In the genomic region with DNA sequence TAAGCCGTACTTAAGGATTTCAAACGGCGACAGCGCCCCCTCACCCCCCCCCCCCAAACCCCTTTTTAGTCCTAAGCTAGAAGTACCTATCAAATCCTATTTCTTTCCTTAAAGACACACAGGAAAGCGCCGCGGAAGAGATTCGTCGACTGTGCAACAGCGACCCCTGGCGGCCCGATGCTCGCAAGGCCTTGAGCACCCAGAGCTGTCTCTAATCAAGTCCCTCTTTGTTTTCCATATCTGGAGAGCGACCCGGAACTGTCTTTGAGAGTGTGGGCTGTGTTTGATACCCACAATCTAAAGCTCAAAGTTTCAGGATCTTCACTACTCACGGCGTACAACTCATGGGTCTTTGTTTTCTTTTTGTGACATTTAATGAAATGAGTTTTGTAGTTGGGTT, we compare ENCODE assay signal across 8 mouse cellular contexts.
DNase-seq lines count a peak whose midpoint lies in the region; ATAC-seq and TF ChIP-seq lines count a peak whose summit lies in the region.

No protein-coding gene starts in this region.

- peak overlapping the region; percentile 43 for H3K4me3 ChIP-seq in forebrain, embryonic 12.5 days (replicated peaks)
- H3K4me3 ChIP-seq in heart, postnatal 0 days (ENCODE audit: low read depth, low read length): peak overlapping the region; percentile 57
- H3K4me3 ChIP-seq in liver, embryonic 16.5 days (ENCODE audit: low read depth, low read length): peak overlapping the region; percentile 50
- peak overlapping the region; percentile 51 for H3K4me3 ChIP-seq in neural tube, embryonic 13.5 days
- peak overlapping the region; percentile 86 for H3K4me3 ChIP-seq in testis, adult 2 months (ENCODE audit: control insufficient read depth, low read depth, low read length)

- peaks cover 7% of the 10 kb centered on the region; the same call in 1 of the 2 replicates for H3K4me1 ChIP-seq in forebrain, embryonic 12.5 days
- no peaks in the 10 kb centered on the region for H3K4me1 ChIP-seq in heart, postnatal 0 days (ENCODE audit: control insufficient read depth, insufficient read depth)
- H3K4me1 ChIP-seq in liver, embryonic 16.5 days (ENCODE audit: control insufficient read depth, low read depth, low read length): no peaks in the 10 kb centered on the region
- peaks cover 14% of the 10 kb centered on the region for H3K4me1 ChIP-seq in neural tube, embryonic 13.5 days (replicated peaks)
- no peaks in the 10 kb centered on the region for H3K4me1 ChIP-seq in testis, adult 2 months (ENCODE audit: control insufficient read depth, insufficient read depth, low read length)

- peak; percentile 84 to 87 for DNase-seq in CD8-positive naive resting alpha-beta T cell, adult 2 months (ENCODE audit: low read depth in 2 of 2, low spot score in 2 of 2)
- DNase-seq in c-Kit-positive CD71-positive TER-119-negative erythroid progenitor cells, embryonic 14.5 days (ENCODE audit: low read depth): peak; percentile 71
- peak; percentile 93 for DNase-seq in heart, postnatal 0 days (ENCODE audit: low spot score)
- peak; percentile 97 to 98 for DNase-seq in kidney, postnatal 4 days

- H3K36me3 ChIP-seq in forebrain, embryonic 12.5 days (replicated peaks): no peaks in the 10 kb centered on the region
- no peaks in the 10 kb centered on the region for H3K36me3 ChIP-seq in heart, postnatal 0 days (replicated peaks; ENCODE audit: control insufficient read depth, insufficient read depth, low read length)
- H3K36me3 ChIP-seq in liver, embryonic 16.5 days (ENCODE audit: control insufficient read depth, insufficient read depth): no peaks in the 10 kb centered on the region
- no peaks in the 10 kb centered on the region for H3K36me3 ChIP-seq in neural tube, embryonic 13.5 days
- H3K36me3 ChIP-seq in testis, adult 2 months (ENCODE audit: control insufficient read depth, insufficient read depth, low read length): no peaks in the 10 kb centered on the region

- peak overlapping the region; percentile 59 for H3K4me2 ChIP-seq in forebrain, embryonic 12.5 days
- peak overlapping the region; percentile 71 for H3K4me2 ChIP-seq in heart, postnatal 0 days (ENCODE audit: low read depth, low read length)
- peak overlapping the region; percentile 67 for H3K4me2 ChIP-seq in liver, embryonic 16.5 days (ENCODE audit: low read depth, low read length)
- peak overlapping the region; percentile 74 for H3K4me2 ChIP-seq in neural tube, embryonic 13.5 days

- peak overlapping the region; percentile 58 for H3K9ac ChIP-seq in forebrain, embryonic 12.5 days
- H3K9ac ChIP-seq in heart, postnatal 0 days (replicated peaks; ENCODE audit: low read depth, low read length): peak overlapping the region; percentile 60
- H3K9ac ChIP-seq in liver, embryonic 16.5 days (ENCODE audit: low read depth, low read length): peak overlapping the region; percentile 3; the same call in 1 of the 2 replicates
- peak overlapping the region; percentile 87 for H3K9ac ChIP-seq in neural tube, embryonic 13.5 days

- peak overlapping the region; percentile 97 for H3K27ac ChIP-seq in forebrain, embryonic 12.5 days
- H3K27ac ChIP-seq in heart, postnatal 0 days (ENCODE audit: low read depth): peak overlapping the region; percentile 94
- H3K27ac ChIP-seq in liver, embryonic 16.5 days (ENCODE audit: low read length): no peak overlapping the region
- peak overlapping the region; percentile 98 for H3K27ac ChIP-seq in neural tube, embryonic 13.5 days (replicated peaks)
- H3K27ac ChIP-seq in testis, adult 2 months (ENCODE audit: control insufficient read depth, insufficient read depth, low read depth, low read length): peak overlapping the region; percentile 92

- no peak for TF ChIP-seq EP300 in heart, postnatal 0 days (IDR thresholded peaks at IDR 0.05; ENCODE audit: low read depth)

- H3K9me3 ChIP-seq in forebrain, embryonic 12.5 days: no peaks in the 10 kb centered on the region
- no peaks in the 10 kb centered on the region for H3K9me3 ChIP-seq in heart, postnatal 0 days (replicated peaks; ENCODE audit: control insufficient read depth, low read length)
- no peaks in the 10 kb centered on the region for H3K9me3 ChIP-seq in liver, embryonic 16.5 days (replicated peaks; ENCODE audit: control insufficient read depth, low read length)
- no peaks in the 10 kb centered on the region for H3K9me3 ChIP-seq in neural tube, embryonic 13.5 days

- WGBS in forebrain, embryonic 12.5 days: under 1% methylated on average over 17 of the region's 17 CpGs
- 0% methylated on average over 17 of the region's 17 CpGs for WGBS in heart, postnatal 0 days
- WGBS in liver, embryonic 16.5 days (ENCODE audit: insufficient replicate concordance): 0% methylated on average over 17 of the region's 17 CpGs
- WGBS in neural tube, embryonic 13.5 days: under 1% methylated on average over 17 of the region's 17 CpGs

- H3K27me3 ChIP-seq in forebrain, embryonic 12.5 days: no peaks in the 10 kb centered on the region
- H3K27me3 ChIP-seq in heart, postnatal 0 days (ENCODE audit: control insufficient read depth, insufficient read depth, low read length): no peaks in the 10 kb centered on the region
- H3K27me3 ChIP-seq in liver, embryonic 16.5 days (ENCODE audit: control insufficient read depth, insufficient read depth, low read depth, low read length): no peaks in the 10 kb centered on the region
- no peaks in the 10 kb centered on the region for H3K27me3 ChIP-seq in neural tube, embryonic 13.5 days
- H3K27me3 ChIP-seq in testis, adult 2 months (ENCODE audit: control insufficient read depth, insufficient read depth, low read length): no peaks in the 10 kb centered on the region

- TF ChIP-seq POLR2A in testis, adult 2 months (IDR thresholded peaks at IDR 0.05; ENCODE audit: control insufficient read depth, low read depth, low read length): no peak

- TF ChIP-seq CTCF in heart, postnatal 0 days (IDR thresholded peaks at IDR 0.05; ENCODE audit: low read depth): peak; percentile 87
- peak; percentile 87 for TF ChIP-seq CTCF in testis, adult 2 months (IDR thresholded peaks at IDR 0.05; ENCODE audit: control insufficient read depth, insufficient read depth, insufficient replicate concordance, low read depth, low read length)

- ATAC-seq in forebrain, embryonic 12.5 days (ENCODE audit: low FRiP score): peak; percentile 93
- ATAC-seq in heart, postnatal 0 days (ENCODE audit: insufficient read depth, low read depth): peak; percentile 93
- ATAC-seq in liver, embryonic 16.5 days (ENCODE audit: low read depth): peak; percentile 85
- peak; percentile 98 for ATAC-seq in neural tube, embryonic 13.5 days (ENCODE audit: low read depth)

Comparison
In these comparisons a context has a peak if more than half of its experiments do, and no peak if none do; other contexts are left out.
1. H3K9ac ChIP-seq: peak in every context shown above with its lines; median percentile 87 in neural tube, embryonic 13.5 days; 60 in heart, postnatal 0 days; 58 in forebrain, embryonic 12.5 days; 3 in liver, embryonic 16.5 days.